Mouse (Mus musculus) brown adipose tissue, adult 24 weeks (tissue): ENCODE measurements around the gene St14. TPM values are rescaled to one million over a fixed set of nuclear protein-coding genes. Genes with fewer than 3 reads are reported as not detected.

Source experiments
- H3K27ac ChIP-seq: fragments of 200-500 bp; replicated peaks from 2 replicates; pipeline ENCODE4 v1.5.1; 2012; ENCODE audit warnings: low read depth, mild to moderate bottlenecking, low read length
- H3K4me1 ChIP-seq: fragments of 200-500 bp; 2 replicates; pipeline ENCODE4 v1.6.1; 2012; ENCODE audit warnings: low read length, mixed read lengths; ENCODE audit not compliant: control insufficient read depth, insufficient read depth, insufficient read length
- H3K4me3 ChIP-seq: fragments of 200-500 bp; 2 replicates; pipeline ENCODE4 v1.5.1; 2012; ENCODE audit warnings: low read depth, mild to moderate bottlenecking, low read length, moderate library complexity; ENCODE audit not compliant: insufficient read depth
- polyA plus RNA-seq: library from polyadenylated mRNA; stranded (reverse); fragments of >200 nt; gene quantifications from 2 replicates; pipeline ENCODE4 v1.2.4, GENCODE M21; 2012; ENCODE audit not compliant: missing spikeins, insufficient read depth, insufficient read length

The St14 gene
- polyA plus RNA-seq, 1 experiment = not detected

- Histone ChIP-seq H3K4me1 (peaks cover 2% of the 10 kb centered on the region; the same call in 1 of the 2 replicates), H3K27ac (peak overlapping the region; percentile 31), H3K4me3 (no peak overlapping the region)
Observed at GRCm38 (mm10) chr9:31145272-31145925, 13.7 kb upstream of the St14 start.

GRCm38 (mm10) chr9:31142924-31143323 is 11.3 kb upstream of the St14 start:
- Histone ChIP-seq H3K27ac (no peak overlapping the region), H3K4me1 (peaks cover 2% of the 10 kb centered on the region; the same call in 1 of the 2 replicates), H3K4me3 (no peak overlapping the region)

- Histone ChIP-seq H3K27ac (no peak overlapping the region), H3K4me1 (peaks cover 3% of the 10 kb centered on the region; the same call in 1 of the 2 replicates), H3K4me3 (no peak overlapping the region)
Observed at GRCm38 (mm10) chr9:31133131-31133530, 1.5 kb upstream of the St14 start.

- no peak overlapping the region for H3K27ac ChIP-seq
Observed at GRCm38 (mm10) chr9:31130357-31131204, 1.1 kb downstream of the St14 start.

GRCm38 (mm10) chr9:31129956-31130355 is 1.7 kb downstream of the St14 start:
- H3K4me3 ChIP-seq = peak overlapping the region; percentile 54; the same call in 1 of the 2 replicates
- H3K4me1 ChIP-seq = peaks cover 3% of the 10 kb centered on the region; the same call in 1 of the 2 replicates
- no peak overlapping the region for H3K27ac ChIP-seq

More at GRCm38 (mm10) chr9:31130357-31131204, 1.1 kb downstream of the St14 start:
- H3K4me1 ChIP-seq = peaks cover 3% of the 10 kb centered on the region; the same call in 1 of the 2 replicates
- peak overlapping the region; percentile 54 for H3K4me3 ChIP-seq

GRCm38 (mm10) chr9:31127876-31128465 is 3.7 kb downstream of the St14 start:
- Histone ChIP-seq H3K4me1 (peaks cover 3% of the 10 kb centered on the region; the same call in 1 of the 2 replicates), H3K27ac (no peak overlapping the region), H3K4me3 (no peak overlapping the region)

GRCm38 (mm10) chr9:31126079-31126478 is 5.6 kb downstream of the St14 start:
- Histone ChIP-seq H3K4me1 (peaks cover 2% of the 10 kb centered on the region; the same call in 1 of the 2 replicates), H3K27ac (no peak overlapping the region), H3K4me3 (no peak overlapping the region)

- Histone ChIP-seq H3K4me1 (peaks cover 2% of the 10 kb centered on the region; the same call in 1 of the 2 replicates), H3K27ac (no peak overlapping the region), H3K4me3 (no peak overlapping the region)
Observed at GRCm38 (mm10) chr9:31122464-31123030, 9.1 kb downstream of the St14 start.

GRCm38 (mm10) chr9:31120533-31120915 is 11.1 kb downstream of the St14 start:
- no peak overlapping the region for H3K27ac ChIP-seq
- H3K4me1 ChIP-seq = peaks cover 2% of the 10 kb centered on the region; the same call in 1 of the 2 replicates
- no peak overlapping the region for H3K4me3 ChIP-seq

- Histone ChIP-seq H3K4me3 (no peak overlapping the region), H3K27ac (no peak overlapping the region), H3K4me1 (peaks cover 2% of the 10 kb centered on the region; the same call in 1 of the 2 replicates)
Observed at GRCm38 (mm10) chr9:31119882-31120532, 11.6 kb downstream of the St14 start.

- H3K4me3 ChIP-seq = no peak overlapping the region
Observed at GRCm38 (mm10) chr9:31119405-31119804, 12.2 kb downstream of the St14 start.

GRCm38 (mm10) chr9:31118520-31119298 is 12.9 kb downstream of the St14 start:
- Histone ChIP-seq H3K4me3 (no peak overlapping the region), H3K4me1 (peaks cover 2% of the 10 kb centered on the region; the same call in 1 of the 2 replicates), H3K27ac (no peak overlapping the region)

More at GRCm38 (mm10) chr9:31119405-31119804, 12.2 kb downstream of the St14 start:
- no peak overlapping the region for H3K27ac ChIP-seq
- peaks cover 2% of the 10 kb centered on the region; the same call in 1 of the 2 replicates for H3K4me1 ChIP-seq

GRCm38 (mm10) chr9:31117488-31117887 is 14.2 kb downstream of the St14 start:
- H3K4me1 ChIP-seq = peaks cover 2% of the 10 kb centered on the region; the same call in 1 of the 2 replicates
- no peak overlapping the region for H3K27ac ChIP-seq
- no peak overlapping the region for H3K4me3 ChIP-seq

GRCm38 (mm10) chr9:31117088-31117487 is 14.6 kb downstream of the St14 start:
- Histone ChIP-seq H3K27ac (no peak overlapping the region), H3K4me3 (no peak overlapping the region), H3K4me1 (peaks cover 2% of the 10 kb centered on the region; the same call in 1 of the 2 replicates)
